Mouse (Mus musculus) adrenal gland, postnatal 14 days (tissue): ENCODE data around the gene Acot4. TPM values are rescaled to one million over a fixed set of nuclear protein-coding genes. Genes with fewer than 3 reads are reported as not detected.
"Not testable (repeated sequence)": the region's sequence is repeated elsewhere in the genome, so short reads cannot be mapped to it uniquely, and the experiment has no call there.

Experiments
- DNase-seq: peaks from one replicate; pipeline ENCODE4 v3.0.0; 2021; ENCODE audit warnings: mixed read lengths
- long read RNA-seq, 2 experiments: library from polyadenylated mRNA; stranded (forward); transcript quantifications; one replicate each; pipeline ENCODE4 v2.0.0; 2021
- total RNA-seq: library from RNA; stranded (reverse); gene quantifications from 2 replicates; pipeline ENCODE4 v1.2.3, GENCODE M21; 2021

Acot4 gene
- 3.0 and 3.3 TPM in 2 replicates for total RNA-seq
- long read RNA-seq, experiment 1, full-length matches to known transcripts, result 2 of 2 reads
- long read RNA-seq, experiment 1, partial matches to known transcripts, result 0 of 2 reads
- long read RNA-seq, experiment 1, other reads (novel, unspliced or antisense), result 0 of 2 reads
- long read RNA-seq, experiment 2, full-length matches to known transcripts, result 5 of 5 reads
- long read RNA-seq, experiment 2, partial matches to known transcripts, result 0 of 5 reads
- long read RNA-seq, experiment 2, other reads (novel, unspliced or antisense), result 0 of 5 reads

DNA sequence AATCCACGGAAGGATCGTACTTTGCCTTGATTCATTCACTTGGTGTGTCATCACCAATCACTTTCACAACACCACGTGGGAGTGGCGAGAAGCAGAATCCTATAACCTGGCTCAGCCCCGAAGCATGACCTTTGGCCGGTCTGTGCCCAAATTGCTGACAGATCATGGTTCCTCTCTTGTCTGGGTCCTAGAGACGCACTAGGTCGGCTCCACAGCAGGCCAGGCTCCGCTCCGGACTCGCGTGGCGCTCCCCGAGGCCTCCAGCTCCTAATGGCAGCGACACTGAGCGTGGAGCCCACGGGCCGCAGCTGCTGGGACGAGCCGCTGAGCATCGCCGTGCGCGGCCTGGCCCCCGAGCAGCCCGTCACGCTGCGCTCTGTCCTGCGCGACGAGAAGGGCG is at the start of gene Acot4:
Gene Acot4 (plus strand): TSS at position 139 of the 400 bp plus-strand sequence.
- peak; percentile 69 for DNase-seq

DNA sequence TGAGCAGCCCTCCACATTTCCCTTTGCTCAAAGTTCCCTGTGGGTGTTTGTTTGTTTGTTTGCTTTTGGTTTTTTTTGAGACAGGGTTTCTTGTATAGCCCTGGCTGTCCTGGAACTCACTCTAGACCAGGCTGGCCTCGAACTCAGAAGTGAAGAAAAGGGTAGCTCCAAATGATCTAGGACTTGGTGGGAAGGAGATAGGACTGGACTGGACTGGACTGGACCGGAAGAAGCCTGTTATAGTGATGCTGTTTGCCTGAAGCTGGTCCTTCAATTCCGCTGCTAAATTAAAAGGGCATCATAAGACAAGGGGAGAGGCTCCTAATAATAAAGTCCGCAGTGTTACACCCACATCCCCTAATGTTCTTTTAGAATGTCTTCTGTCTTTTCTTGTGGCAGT is 49.7 kb upstream of the Acot4 start:
- no peak for DNase-seq

DNA sequence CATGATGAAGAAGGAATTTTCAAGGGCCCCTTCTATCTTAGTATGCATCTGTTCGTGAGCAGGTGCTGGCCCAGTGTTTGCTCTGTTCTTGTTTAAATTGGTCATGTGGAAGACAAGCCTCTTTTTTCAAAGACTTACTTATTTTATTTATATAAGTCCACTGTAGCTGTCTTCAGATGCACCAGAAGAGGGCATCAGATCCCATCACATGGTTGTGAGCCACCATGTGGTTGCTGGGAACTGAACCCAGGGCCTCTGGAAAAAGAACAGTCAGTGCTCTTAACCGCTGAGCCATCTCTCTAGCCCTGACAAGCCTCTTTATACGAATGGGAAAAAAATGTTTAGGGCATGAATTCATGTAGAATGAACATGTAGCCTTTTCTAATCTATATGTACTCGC is 48.8 kb upstream of the Acot4 start:
- no peak for DNase-seq

DNA sequence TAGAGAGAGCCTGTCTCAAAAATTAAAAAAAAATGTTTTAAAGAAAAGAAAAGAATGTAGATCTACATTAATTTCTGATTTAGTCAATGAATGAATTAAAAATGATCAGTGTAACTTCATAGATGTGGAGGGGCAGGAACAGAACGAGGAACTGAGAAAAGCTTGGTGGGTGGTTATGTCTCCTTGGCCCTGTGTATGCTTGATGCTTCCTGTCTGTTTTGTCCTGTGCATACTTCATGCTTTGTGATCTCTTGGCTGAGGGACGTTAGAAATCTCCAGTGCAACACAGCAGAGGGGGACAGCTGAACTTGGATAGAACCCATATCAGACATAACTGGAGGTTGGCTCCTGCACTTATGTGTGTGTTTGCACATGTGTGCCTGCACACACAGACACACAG is 41.0 kb upstream of the Acot4 start:
- DNase-seq, result no peak

DNA sequence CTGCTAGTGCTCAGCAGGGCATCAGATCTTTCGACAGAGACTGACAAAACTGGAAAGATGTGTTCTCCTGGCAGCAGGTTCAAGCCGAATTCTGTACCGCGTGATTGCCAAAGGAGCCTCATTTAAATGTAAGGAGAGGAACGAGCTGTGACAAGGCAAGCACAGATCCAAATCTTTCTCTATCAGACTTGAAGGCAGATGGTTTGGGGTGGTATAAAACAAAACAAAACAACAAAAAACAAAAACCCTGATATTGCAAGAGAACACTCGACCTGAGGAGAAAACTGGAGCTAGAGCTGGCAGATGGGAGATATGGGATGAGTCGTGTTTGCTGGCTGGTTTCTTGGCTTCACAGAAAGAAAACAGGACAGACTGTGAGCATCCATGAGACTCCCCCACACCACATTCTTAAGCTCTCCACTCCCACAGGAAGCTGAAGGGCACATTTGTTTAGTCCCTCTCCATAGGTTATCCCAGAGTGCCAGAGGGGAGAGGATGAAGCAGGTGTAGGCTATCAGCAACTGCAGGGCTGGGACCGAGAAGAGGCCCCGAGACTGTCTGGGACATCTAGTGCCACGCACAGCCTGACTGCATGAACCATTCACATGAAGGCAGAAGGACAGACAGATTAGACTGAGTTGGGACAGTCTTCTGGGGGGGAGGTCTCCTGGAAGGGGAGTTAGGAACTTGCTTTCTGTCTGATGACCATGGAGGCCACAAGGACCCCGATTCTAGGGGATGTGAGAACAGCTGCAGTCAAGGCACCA is 39.7 kb upstream of the Acot4 start:
- DNase-seq, result no peak

DNA sequence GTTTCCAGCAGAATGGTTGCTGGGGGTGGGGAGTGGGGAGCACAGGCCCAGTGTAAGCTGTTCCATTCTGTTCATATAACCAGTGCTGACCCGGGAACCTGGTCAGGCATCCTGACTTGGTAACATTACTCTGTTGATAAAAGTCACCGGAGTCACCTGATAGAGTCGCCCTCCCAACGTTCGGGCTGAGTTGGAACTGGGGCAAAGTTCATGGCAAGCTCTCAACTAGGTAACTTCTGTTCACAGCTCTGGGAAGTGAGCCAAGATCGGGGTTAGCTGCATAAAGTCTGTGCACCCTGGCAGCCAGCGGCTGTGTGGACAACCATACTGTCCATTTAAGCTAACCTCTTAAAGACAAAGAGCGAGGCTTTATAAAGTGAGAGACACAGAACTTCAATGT is 38.9 kb upstream of the Acot4 start:
- DNase-seq, result peak; percentile 81

DNA sequence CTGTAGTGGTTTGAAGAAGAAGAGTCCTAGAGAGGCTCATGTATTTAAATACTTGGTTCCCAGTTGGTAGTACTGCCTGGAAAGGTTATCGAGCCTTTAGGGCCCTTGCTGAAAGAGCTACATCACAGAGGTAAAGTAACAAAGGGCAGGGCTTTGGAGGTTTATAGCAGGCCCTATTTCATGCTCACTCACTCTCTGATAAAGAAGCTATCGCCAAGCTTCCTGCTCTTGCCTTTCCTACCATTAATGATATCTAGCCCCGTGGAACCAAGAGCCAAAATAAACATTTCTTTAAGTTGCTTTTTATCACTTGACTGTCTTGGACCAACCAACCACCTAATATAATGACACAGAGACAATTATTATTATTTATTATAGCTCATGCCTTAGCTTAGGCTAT is 37.8 kb upstream of the Acot4 start:
- DNase-seq, result no peak

DNA sequence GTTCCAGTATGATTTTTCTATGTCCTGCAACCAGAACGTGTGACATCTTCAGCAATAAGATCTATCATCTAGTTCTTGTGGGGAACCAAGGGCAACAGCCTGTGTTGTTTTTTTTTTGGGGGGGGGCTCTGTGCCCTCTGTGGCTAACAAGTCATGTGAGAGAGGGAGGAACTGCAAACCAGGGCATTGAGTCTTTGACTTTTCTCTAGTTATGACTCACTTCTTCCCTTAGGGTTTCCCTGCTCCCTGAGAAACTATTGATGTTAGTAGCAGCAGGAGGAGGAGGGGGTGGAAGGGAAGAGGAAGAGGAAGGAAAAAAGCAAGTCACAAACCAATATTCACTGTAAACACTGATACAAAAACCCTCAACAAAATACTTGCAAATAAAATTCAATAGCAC is 34.3 kb upstream of the Acot4 start:
- DNase-seq, result no peak

DNA sequence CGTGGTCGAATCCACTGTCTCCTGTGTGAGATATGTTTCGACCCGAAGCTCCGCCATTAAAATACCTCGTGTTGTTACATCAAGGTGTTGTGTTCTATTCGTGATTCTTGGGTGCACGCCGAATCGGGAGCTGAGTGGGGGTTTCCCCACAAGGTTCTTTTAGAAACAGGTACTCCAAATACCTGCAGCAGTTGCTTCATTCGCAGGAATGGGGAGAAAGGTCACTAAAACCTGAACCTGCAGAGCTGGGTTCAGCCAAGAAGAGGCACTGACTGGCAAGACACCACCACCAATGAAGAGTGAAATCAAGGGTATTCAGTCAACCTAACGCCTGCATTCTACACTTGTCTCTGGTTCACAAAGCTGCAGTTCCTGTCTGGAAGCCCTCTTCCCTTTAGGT is 29.9 kb upstream of the Acot4 start:
- no peak for DNase-seq

DNA sequence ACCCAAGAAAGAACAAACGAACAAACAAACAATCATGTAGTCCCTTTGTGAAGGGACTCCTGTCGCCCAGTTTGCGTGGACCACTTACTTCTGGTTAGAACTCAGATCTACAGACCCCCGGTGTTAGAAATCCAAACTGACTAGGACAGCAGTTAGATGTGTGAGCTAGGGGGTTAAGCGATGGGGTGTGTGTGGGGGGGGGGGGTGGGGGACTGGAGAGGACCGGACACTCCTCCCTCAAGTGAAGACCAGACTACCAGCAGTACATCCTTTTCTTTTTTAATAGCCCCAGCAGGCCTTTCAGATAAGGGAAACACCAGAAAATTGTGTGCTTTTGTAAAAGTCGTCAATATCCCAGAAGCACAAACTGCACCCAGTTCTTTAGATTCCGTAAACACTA is 29.4 kb upstream of the Acot4 start:
- no peak for DNase-seq

DNA sequence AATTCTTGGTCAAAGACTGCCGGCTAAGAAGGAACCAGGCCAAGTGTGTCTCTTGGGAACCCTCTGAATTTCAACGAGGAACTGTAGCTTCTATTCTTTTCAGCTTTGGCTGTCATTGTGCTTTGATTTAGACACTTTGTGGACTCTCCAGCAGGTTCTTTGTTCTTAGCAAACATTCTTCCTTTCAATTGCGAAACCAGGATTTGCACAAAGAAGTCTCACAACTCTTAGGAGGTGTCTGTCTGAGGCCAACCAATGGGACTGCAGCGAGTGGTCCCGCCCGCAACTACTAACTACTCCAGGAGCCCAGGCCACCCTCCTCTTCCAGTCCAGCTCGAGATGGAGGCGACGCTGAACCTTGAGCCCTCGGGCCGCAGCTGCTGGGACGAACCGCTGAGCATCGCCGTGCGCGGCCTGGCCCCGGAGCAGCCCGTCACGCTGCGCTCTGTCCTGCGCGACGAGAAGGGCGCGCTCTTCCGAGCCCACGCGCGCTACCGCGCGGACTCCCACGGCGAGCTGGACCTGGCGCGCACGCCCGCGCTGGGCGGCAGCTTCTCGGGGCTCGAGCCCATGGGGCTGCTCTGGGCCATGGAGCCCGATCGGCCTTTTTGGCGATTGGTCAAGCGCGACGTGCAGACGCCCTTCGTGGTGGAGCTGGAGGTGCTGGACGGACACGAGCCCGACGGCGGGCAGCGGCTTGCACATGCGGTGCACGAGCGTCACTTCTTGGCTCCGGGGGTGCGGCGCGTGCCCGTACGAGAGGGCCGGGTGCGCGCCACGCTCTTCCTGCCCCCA is 28.8 kb upstream of the Acot4 start, which contains the start of gene Acot1:
Gene Acot1 (plus strand): TSS at position 320 of the 795 bp plus-strand sequence.
- DNase-seq, result peak; percentile 78

DNA sequence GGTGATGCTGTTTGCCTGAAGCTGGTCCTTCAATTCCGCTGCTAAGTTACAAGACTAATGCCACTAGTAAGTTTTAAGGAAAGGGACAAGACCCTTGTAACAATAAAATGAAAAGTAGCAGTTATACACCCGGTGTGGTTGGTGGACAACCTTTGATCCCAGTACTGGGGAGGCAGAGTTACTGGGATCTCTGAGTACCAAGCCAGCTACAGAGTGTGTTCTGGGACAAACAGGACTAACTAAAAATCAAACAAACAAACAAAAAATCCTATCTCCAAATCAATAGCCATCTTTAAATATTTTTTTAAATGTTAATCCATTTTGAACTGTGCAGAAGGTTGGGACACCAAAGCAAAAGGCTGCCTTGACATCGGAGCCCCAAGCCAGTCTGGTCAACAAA is 28.0 kb upstream of the Acot4 start:
- DNase-seq, result no peak

DNA sequence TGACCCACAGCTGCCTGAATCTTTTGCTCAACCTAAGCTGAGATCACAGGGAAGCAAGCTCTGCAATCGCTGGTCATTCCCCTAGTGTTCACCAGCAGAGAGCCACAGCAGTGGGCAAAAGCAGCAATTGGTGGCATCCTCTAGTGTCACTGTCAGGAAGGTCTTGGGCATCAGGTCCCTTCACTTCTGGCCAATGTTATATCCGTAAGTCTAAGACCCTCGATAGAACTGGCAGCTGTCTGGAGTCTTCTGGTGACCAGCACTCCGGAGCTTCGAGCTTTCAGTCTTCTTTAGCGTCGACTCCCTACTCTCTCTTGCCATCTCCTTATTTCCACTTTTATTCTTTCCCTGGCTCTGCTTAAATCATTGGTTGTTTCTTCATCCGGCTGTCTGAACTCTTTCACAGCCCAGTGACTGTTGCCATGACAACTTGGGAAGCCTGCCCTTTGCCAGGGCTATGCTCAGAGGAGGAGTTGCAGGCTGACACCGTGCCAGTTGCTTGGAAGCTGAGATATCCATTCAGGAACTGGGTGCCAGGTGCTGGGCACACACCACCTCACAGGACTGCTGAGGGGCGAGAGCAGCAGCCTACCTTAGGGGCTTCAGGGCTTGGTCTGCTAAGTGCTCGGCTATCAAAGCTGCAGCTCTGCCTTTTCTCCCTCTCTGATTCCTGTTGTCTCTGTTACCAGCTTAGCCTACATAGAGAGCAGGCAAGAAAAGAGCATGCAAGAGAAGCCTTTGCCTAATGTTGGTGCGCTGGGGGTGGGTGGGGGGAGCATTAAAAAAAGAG is 26.7 kb upstream of the Acot4 start:
- peak; percentile 91 for DNase-seq

DNA sequence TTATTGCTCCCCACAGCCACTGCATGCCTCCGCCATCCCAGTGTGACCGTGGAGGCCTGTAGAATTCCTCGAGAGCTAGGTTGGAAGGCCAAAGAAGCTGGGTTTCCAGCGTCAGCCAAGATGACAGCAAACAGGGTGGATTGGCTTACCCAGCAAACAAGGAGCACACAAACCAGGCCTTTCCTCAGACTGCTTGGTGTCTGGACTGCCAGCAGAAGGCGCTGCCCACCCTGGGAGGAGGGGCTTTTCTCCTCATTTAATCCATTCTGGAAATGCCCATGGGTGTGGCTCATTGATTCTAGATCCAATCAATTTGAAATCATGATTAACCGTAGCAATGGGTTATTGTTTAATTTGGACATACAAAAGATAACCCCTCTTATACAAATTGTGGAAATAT is 25.0 kb upstream of the Acot4 start:
- DNase-seq, result no peak

DNA sequence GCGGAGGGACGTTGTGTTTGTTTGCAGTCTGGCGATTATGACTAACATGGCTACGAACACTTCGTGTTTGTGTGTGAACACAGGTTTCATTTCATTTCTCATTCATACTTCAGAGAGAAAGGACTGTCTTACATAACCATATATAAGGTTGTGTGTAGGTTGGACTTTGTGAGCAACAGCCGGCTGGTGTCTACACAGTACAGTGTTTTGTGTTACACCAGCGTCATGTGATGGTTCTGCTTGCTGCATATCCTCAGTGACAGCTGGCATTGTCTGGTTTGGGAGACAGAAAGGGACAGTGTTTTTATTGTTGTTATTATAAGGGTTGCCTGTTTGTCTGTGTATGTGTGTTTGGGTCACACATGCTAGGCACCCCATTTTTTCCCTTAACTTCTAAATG is 24.5 kb upstream of the Acot4 start:
- no peak for DNase-seq

DNA sequence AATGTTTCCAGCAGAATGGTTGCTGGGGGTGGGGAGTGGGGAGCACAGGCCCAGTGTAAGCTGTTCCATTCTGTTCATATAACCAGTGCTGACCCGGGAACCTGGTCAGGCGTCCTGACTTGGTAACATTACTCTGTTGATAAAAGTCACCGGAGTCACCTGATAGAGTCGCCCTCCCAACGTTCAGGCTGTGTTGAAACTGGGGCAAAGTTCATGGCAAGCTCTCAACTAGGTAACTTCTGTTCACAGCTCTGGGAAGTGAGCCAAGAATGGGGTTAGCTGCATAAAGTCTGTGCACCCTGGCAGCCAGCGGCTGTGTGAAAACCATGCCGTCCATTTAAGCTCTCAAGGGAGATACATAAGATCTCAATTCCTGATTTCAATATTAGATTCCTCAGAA is 17.7 kb upstream of the Acot4 start:
- peak; percentile 84 for DNase-seq

DNA sequence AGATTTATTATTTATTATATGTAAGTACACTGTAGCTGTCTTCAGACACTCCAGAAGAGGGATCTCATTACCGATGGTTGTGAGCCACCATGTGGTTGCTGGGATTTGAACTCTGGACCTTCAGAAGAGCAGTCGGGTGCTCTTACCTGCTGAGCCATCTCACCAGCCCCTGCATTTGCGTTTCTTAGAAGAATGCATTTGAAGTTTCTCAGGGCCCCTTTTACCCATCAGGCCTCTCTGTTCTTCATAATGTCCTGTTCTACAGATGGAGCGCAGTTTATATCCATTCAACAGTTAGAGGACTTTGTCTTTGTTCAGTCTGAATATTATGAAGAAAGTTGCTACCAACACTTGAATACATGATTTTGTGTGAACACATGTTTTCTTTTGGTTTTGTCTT is 15.9 kb upstream of the Acot4 start:
- not testable (repeated sequence) for DNase-seq

DNA sequence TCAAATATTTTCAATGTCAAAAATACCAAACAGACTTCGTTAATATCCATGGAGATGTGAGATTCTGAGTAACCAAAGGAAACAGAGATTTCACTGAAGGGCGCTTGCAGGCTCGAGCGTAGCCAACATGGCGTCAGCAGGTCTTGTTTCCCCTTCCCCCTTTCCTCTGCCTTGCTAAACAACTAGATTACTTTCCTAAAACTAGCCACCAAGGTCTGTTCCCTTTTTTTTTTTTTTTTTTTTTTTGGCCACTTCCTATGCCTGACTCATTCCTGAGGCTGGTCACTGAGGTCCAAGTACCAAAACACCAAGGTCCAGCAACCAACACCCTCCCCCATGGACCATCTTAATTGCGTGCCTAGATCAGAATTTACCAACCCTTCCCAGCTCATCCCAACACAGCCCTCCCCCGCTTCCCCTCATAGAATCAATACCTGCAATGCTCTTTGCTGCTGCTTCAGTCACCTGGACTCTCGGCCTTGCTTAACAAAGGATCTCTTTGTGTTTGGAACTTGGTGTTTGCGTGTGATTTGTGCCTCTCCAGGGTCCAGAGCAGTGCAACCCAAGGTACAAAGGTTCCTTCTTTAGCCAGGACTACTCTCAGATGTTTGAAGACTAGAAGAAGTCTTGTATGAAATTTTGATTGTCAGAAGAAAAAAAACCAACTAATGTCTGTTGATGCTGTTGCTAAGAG is 15.0 kb upstream of the Acot4 start:
- DNase-seq, result no peak

DNA sequence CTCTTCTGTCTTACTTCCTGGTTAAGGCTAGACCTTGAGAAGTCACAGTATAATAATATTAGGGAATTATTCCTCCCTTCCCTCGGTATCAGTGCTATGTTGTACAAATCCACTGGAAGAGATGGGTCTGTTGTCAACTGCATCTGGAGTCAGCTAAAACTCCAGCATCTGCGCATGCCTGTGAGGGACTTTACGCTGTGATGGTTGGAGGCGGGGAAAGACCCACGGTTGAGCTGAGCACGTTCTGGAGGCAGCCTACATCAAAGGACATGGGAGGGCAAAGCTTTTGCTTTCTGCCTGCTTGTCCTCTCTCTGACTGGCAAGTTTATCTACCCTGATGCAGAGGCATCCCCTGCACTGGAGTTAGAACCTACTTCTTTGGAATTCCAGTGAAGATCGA is 12.3 kb upstream of the Acot4 start:
- no peak for DNase-seq

DNA sequence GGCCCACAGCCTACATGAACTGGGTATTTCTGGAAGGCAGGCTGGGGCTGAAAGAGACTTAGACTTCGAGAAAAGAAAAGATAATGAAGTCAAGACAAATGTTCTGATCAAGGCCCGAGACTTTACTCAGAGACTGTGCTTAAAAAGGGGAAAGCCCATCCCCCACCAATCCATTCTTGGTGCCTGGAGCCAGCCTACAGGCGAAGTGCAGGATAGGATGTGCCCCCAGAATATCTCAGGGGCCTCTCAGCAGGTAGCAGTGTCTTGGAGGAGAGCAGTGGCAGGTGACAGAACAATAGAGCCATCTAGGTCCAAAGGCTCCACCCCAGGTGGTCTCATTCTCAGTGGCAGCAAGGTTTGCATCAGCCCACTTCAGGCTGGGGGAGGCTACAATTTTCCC is 9.9 kb upstream of the Acot4 start:
- DNase-seq, result not testable (repeated sequence)

DNA sequence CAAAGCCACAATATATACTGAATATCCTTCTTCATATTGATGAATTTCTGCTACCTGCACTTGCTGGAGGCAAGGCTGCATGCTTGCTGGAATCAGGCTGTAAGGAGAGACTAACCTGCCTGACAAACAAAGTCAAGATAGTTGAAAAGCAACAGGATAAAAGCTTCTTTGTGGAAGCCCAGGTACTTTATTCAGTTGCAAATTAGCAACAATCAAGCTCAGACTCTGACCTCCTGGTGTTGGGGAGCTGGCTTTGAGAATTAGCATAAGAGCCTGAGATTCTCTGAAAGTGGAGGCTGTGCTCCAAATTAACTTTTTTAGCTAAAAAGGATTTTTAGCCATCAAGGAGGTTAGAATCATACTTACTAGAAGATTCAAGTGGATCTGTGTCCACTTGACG is 9.1 kb upstream of the Acot4 start:
- DNase-seq, result not testable (repeated sequence)
